Mouse (Mus musculus): ENCODE measurements at regions not wholly inside any gene's neighbourhood (a gene's known extent, or its start where the extent isn't known, plus 50 kb on each side); places are given as distances from the start of the nearest gene placed in this dataset.

GRCm38 (mm10) chr6:145677475-145678325 is 62.1 kb downstream of the Tuba3b start:
- DNase-seq = no peak
- intact Hi-C loops (cut with DNase I) = no loop called here

GRCm38 (mm10) chr6:145679516-145679915 is 64.0 kb downstream of the Tuba3b start:
- DNase-seq = no peak
- intact Hi-C loops (cut with DNase I) = no loop called here

- intact Hi-C loops (cut with DNase I) = loop anchor here (10.0 kb wide), 1 partner anchor 108 kb away; no protein-coding TSS in a partner anchor
Measured at GRCm38 (mm10) chr6:145687073-145687472, 59.5 kb upstream of the Rassf8 start.

GRCm38 (mm10) chr6:145691680-145692079 is 54.9 kb upstream of the Rassf8 start:
- intact Hi-C loops (cut with DNase I) = no loop called here
- no peak for DNase-seq

More at GRCm38 (mm10) chr6:145687073-145687472, 59.5 kb upstream of the Rassf8 start:
- no peak for DNase-seq

- intact Hi-C loops (cut with DNase I) = no loop called here
Measured at GRCm38 (mm10) chr6:145694817-145695216, 51.7 kb upstream of the Rassf8 start.

More at GRCm38 (mm10) chr6:145694817-145695216, 51.7 kb upstream of the Rassf8 start:
- no peak for DNase-seq
